Mouse (Mus musculus): ENCODE measurements around the gene D5Ertd579e. TPM values are rescaled to one million over a fixed set of nuclear protein-coding genes. Genes with fewer than 3 reads are reported as not detected.
A peak's percentile ranks its signal among the peaks of the same experiment; 100 is the strongest.

Gene D5Ertd579e
- total RNA-seq, 2 experiments from 2014 or later: 21.0 to 25.7 TPM

DNA sequence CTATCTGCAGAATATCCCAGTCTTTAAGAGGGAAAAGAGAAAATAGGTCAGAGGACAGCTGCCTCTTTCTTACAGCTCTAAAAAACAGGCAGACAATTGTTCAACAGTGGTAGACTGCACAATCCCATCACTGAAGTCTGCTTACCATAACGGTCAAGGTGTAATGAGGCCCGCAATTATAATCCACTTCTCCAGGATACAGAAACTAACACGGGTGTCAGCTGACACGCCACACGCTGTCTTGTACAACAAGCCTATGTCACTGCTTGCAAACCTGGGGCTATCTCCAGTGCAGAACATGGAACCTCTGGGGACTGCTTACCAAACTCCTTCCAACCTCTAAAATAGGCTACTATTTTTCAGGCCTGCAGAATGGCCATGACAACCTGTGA lies 74.8 kb downstream of the D5Ertd579e start:
- ATAC-seq (replicated peaks; ENCODE audit: low FRiP score, low TSS enrichment, poor library complexity, severe bottlenecking): 0 out of 2 replicates have a peak, but pooled peaks have one; percentile 24

DNA sequence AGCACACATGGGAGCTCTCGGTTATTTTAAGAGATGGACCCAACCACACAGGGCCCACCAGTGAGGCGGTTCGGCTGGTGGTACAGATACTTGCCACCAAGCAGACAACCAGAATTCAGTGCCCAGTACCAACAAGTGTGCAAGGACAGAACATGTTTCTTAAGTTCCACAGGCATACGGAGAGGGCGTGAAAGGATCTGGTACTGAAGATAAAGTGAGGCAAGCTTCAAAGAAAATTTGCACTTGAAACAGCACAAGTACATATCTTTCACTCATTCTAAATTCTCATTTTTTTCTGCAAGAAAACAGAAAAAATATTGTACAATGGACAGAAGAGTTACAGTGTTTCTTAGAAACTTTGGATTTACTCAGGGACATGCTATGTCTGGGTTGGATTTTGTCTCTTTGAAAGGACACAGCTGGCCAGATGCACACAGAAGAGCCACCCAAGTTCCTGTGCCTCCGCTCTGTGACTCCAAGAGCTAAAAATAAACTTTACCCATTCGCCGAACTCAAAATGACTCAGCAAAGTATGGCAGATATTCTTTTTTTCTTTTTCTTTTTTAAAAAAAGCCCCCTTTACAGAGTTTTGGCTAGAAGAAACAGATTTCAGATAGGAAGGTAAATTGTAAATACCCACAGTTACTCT lies 75.3 kb downstream of the D5Ertd579e start:
- peak; percentile 68 for ATAC-seq (replicated peaks; ENCODE audit: low FRiP score, low TSS enrichment, poor library complexity, severe bottlenecking)

DNA sequence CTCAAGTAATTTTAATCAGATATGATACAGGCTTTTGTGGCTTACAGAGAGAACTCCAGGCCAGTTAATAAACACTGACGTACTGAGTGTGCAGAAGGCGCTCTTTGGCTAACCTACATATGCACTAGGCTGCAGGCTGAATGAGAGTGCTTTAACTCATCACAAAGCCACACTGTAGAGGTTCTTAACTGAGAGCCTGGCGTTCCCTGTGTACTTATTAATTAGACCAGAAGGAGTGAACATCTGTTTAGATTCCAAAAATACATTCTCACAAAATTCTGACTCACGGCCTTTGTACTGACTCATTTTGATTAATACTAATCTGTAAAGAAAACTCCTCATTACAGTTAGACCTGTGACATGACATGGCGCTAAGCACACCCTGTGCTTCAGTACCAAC lies 76.9 kb downstream of the D5Ertd579e start:
- ATAC-seq (replicated peaks; ENCODE audit: low FRiP score, low TSS enrichment, poor library complexity, severe bottlenecking): peak; percentile 36; the same call in 1 of the 2 replicates

DNA sequence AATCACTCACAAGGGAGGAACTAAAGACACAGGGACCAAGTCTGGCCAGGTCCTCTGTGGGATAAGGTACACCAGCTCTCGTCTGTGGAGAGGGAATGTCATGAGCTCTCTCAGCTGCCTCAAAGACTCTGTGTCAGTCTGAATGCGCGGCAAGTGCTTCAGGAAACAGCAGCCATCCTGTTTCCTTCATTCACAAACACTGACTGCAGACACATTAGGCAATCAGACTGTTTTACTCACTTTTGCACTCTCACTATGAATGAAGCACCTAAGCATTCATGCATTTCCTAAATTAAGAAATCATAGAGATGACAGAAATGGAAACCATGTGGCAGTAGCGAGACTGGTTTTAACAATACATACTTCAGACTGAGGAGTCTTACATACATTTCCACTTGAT lies 77.5 kb downstream of the D5Ertd579e start:
- no peak for ATAC-seq (replicated peaks; ENCODE audit: low FRiP score, low TSS enrichment, poor library complexity, severe bottlenecking)

DNA sequence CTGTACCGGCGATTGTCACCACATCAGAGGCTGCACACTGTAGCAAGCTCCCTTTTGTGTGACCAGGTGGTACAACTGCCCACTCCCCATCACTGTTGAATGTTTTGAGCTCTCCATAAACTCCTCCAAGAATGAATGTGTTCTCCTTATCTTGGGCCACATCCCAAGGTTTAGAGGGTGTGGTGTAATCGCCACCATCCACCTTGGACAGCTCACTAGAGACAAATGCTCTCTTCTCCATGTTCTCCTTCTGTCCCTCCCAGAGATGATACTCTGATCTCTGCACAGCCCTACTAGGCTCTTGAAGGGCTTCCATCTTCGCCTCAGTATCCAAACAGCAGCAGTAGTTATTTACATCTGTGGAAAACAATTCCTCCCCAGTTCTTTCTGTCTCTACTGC lies 81.7 kb downstream of the D5Ertd579e start:
- ATAC-seq (replicated peaks; ENCODE audit: low FRiP score, low TSS enrichment, poor library complexity, severe bottlenecking): no peak

DNA sequence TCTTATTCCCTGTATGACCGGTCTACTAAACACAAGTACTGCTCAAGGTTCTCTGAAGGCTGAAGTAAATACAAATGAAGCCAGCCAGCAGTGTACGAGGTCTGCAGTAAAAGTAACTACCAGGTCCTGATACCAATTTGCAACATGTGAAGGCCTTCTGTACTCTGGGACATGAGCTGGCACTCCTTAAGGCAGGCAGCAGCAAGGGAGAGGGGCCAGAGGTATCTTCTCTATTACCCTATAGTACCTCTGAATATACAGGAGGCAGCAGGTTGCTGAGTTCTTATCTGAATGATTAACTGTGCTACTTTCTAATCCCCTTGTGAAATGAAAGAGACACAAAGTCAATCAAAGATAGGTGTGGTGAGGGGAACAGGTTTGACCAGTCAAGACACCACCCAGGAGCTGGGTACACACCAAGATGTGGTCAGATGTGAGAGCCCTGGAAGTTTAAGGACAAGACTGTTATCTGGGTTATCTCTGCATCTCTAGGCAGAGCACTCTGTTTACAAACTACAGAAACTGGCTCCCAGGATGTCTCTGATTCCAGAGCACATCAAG lies 86.8 kb downstream of the D5Ertd579e start:
- ATAC-seq (replicated peaks; ENCODE audit: low FRiP score, low TSS enrichment, poor library complexity, severe bottlenecking): no peak

DNA sequence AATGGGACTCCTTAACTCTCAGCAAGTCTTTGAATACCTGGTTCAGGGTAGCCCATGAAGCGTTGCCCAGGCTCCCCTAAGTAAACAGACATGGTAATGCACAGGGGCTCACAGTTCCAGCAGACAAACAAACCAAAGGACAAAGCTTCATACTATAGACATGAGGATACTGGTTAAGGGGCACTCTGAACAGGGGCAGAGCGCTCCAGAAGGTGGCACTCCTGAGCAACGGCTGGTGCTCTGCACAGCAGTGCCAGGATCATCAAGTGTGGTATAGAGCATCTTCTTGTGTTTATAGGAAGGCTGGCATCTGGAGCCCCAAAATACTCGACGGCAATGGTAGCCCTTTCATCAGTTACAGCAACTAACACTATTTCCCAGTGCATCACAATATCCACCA lies 92.8 kb downstream of the D5Ertd579e start:
- peak; percentile 77 for ATAC-seq (replicated peaks; ENCODE audit: low FRiP score, low TSS enrichment, poor library complexity, severe bottlenecking)

DNA sequence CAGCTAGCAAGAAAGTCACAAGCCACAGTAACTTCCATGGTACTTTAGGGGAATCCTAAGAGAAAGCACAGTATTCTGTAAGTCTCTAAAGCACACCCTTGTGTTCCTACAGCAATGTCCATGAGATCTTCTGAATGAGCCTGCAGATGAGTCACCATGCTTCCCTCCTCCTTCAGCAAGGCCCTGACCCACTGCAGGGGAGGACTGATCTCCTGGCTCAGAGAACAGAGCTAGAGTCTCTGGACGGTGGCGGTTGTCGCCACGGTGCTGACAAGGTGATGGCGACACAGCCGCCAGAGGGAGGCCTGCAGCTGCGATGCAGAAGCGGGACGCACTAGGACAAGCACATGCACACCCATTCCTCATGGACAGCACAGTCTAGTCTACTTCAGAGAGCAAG lies 93.8 kb downstream of the D5Ertd579e start:
- ATAC-seq (replicated peaks; ENCODE audit: low FRiP score, low TSS enrichment, poor library complexity, severe bottlenecking): no peak

DNA sequence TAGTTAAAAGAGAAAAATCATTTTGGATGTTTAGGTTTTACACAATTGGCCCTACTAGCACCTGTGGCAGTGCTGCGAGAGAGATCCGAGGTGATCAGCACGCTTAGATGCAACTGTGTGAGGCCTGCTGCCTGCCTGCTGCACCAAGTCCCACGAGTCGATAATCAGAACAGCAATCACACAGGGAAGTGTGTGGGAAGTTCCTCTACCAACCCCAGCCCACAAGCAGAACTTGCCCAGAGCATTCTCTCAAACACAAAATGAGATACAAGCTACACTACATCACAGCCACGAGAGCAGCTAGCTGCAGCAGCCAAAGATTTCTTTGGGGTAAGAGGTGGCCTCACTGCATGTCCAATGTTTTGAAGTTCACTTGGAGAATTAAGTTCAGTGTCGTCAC lies 94.3 kb downstream of the D5Ertd579e start:
- no peak for ATAC-seq (replicated peaks; ENCODE audit: low FRiP score, low TSS enrichment, poor library complexity, severe bottlenecking)

DNA sequence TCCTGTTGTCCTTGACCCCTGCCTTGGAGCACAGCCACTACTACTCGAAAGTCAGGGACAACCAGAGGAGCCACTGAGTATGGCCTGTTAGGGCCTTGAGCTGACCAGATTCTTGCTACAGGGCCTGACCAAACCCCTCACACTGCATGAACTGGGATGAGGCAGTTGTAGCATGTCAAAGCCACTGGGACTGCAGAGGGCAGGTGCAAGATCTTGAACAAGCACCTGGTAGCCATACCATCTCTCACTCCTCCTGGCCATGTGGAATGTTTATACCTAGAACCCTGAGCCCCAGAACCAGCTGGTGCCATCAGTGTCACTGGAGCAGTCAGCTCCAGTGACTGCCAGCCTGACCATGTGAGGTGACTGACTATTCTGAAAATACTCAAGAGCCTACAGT lies 96.9 kb downstream of the D5Ertd579e start:
- ATAC-seq (replicated peaks; ENCODE audit: low FRiP score, low TSS enrichment, poor library complexity, severe bottlenecking): no peak

DNA sequence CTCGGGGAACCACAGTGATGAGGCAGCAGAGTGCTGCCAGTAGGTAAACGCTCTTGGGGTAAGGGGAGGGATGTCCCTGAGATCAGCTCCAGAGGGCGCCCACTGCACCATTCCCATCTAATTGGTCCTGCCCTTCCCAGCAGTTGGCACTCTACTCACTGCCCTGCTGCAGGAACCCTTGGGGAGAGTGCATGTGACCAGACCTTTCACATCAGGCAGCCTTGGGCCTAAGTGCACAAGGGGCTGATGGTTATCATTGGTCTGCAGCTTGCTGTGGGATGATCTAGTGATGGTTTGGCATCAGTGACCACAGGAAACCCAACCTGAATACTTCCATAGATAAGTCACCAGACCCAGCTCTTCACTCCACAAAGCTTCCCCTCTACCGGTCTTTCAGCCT lies 98.2 kb downstream of the D5Ertd579e start:
- peak; percentile 71 for ATAC-seq (replicated peaks; ENCODE audit: low FRiP score, low TSS enrichment, poor library complexity, severe bottlenecking)

DNA sequence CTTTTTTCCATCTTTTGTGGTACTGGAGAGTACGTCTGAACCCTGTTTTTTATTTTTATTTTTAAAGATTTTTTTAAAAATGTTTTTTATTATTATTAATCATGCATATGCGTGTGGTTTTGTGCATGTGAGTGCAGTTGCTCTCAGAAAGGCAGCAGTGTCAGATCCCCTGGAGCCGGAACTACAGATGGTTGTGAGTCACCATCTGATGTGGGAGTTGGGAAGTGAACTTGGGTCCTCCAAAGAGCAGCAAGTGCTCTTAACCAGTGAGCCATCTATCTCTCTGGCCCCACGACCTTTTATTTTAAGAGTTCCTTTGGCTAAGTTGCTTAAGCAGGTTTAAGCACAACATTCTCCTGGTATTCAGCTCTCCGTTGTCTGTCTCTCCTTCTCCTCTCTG lies 99.6 kb downstream of the D5Ertd579e start:
- ATAC-seq (replicated peaks; ENCODE audit: low FRiP score, low TSS enrichment, poor library complexity, severe bottlenecking): no peak

DNA sequence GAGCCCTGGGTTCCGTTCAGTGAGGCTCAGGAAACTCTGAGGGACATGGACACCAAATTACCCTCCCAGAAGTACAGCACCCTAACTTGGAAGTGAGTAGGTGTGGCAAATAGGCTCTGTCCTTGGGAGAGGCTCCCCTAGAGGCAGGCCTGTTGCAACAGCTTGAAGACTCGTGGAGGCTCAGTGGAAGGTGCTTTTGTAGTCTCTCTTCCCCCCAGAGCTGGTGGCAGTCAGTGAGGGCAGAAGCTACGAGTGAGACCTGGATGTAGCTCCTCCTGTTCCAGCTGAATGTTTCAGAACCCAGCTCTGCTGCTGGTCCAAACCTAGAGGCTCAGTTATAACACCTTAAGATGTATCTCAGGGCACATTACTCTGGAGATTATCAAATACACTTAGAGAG lies 100.7 kb downstream of the D5Ertd579e start:
- 0 out of 2 replicates have a peak, but pooled peaks have one; percentile 39 for ATAC-seq (replicated peaks; ENCODE audit: low FRiP score, low TSS enrichment, poor library complexity, severe bottlenecking)

DNA sequence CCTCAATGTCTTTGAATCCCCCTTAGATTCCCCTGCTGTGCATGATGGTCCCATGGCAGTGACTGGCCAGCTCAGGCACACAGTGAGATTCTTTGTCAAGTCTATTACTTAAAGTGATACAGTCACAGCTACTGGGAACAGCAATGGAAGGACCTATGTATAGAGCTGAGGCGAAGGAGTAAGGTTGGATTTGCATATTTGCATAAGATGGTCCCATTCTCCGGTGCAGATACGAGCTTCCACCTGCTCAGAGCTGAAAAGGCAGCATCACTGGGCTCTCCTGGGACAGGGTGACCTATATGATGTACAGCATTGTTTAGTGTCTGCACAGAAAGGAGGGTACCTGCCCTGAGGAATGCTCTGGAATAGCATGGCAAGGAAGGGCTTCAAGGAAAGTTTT lies 101.5 kb downstream of the D5Ertd579e start:
- no peak for ATAC-seq (replicated peaks; ENCODE audit: low FRiP score, low TSS enrichment, poor library complexity, severe bottlenecking)

DNA sequence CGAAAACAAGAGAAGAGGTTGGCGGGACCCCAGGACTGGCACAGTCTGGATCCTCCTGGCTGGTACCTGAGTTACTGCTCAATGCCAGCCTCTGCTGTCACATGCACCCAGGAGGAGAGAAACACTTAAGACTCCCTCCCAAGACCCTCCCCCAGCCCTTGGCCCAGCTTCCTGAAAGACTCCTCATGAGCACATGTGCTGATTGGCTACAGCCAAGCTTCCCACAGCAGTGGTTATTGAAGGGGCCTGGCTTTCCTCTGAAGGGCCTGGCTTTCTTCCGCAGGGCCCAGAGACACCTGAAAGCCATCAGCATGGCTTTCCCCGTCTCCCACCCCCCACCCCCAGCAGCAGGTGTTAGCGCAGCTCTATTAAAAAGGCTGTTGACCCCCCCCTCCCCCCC lies 102.6 kb downstream of the D5Ertd579e start, which contains the start of gene Tbc1d14:
Gene Tbc1d14 (minus strand): TSS at position 101 of the 400 bp plus-strand sequence.
- ATAC-seq (replicated peaks; ENCODE audit: low FRiP score, low TSS enrichment, poor library complexity, severe bottlenecking): no peak

DNA sequence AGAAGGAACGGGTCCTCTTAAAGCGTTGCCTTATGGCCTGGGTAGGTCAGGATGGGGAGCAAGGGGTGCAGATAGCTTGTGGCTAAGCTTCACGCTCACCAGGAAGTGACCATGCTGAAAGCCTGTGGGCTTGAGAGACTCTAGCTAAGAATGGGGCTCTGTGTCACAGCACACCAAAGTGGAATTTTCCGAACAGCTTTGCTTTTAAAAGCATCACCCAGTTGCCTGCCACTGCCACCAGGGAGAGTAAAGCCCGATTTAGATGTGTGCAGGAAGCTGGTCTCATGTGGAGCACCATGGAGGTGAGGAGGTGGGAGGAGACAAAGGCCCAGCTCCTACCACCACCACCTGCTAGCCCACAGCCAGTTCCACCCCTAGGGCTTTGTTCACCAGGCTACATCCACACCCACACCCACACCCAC lies 105.3 kb downstream of the D5Ertd579e start:
- no peak for ATAC-seq (replicated peaks; ENCODE audit: low FRiP score, low TSS enrichment, poor library complexity, severe bottlenecking)

DNA sequence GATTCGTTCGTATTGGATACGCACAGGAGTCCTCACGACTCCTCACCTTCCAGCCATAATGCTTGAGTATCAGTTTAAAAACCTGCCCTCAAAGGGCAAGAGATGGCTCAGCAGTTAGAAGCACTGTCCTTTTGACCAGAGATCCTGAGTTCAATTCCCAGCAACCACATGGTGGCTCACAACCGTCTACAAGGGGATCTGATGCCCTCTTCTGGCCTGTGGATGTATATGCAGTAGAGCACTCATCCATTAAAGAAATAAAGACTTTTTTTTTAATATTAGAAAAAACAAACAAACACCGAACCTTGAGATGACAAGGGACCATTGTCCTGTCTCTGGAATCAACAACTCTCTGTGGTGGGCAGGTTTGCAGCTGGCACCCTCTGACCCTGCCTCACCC lies 111.5 kb downstream of the D5Ertd579e start:
- ATAC-seq (replicated peaks; ENCODE audit: low FRiP score, low TSS enrichment, poor library complexity, severe bottlenecking): no peak

DNA sequence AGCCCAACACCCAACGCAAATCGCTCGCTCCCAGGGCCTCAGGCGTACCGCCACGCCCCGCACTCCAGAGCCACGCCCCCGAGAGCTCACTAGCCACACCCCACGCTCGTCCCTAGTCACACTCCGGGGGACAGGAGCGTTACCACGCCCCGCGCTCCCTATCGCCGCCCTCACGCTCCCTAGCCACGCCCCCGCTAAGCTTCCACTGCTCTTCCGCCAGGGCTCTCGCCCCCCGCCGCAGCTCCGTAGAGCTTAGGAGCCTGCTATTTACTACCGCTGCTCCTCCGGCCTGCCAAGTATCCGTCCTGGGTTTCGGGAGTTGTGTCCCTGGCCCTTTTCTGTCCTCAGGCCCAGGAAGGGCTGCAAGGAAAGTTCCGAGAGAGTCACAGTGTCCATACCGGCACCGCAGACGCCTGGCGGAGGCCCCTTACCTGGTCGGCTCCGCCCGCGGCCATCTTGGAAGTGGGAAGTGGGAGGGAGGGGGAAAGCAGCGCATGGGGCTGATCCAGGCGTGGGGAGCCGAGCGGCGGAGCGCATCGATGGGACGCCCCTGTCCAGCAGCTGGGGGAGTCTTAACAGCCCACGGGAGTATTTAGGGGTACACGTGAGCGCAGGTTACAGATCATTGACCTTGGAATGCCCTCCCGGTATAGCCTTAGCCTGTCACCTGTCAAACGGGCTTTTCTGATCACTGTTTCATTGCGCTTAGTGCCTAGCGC lies 113.7 kb downstream of the D5Ertd579e start:
- ATAC-seq (replicated peaks; ENCODE audit: low FRiP score, low TSS enrichment, poor library complexity, severe bottlenecking): peak; percentile 95

DNA sequence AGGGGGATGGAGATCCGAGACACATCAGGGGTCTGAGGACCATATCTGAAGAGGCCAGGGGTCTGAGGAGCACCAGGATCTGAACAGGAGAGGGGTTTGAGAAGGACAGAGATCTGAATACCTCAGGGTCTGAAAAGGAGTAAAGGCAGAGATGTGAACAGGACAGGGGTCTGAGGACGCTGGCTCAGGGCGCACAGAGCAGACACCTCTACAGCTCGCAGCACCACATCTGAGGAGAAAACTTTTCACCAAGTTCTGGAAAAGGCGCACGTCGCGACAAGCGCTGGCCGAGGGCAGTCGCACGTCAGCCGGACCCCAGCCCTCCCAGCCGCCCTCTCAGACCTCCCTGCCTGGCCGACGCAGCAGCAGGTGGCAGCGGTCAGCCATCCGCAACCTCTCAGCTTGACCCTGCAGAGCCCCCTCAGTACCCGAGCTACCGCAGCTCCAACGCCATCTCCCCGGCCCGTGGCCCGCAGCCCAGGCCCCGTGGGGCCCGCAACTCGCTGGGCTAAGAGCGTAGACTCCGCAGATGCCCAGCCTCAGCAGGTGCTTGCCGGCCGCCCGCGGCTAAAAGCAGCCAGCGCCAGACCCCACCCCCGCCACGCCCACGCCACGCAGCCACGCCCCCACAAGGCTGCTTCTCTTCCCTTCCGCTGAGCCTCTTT lies 114.4 kb downstream of the D5Ertd579e start:
- no peak for ATAC-seq (replicated peaks; ENCODE audit: low FRiP score, low TSS enrichment, poor library complexity, severe bottlenecking)

DNA sequence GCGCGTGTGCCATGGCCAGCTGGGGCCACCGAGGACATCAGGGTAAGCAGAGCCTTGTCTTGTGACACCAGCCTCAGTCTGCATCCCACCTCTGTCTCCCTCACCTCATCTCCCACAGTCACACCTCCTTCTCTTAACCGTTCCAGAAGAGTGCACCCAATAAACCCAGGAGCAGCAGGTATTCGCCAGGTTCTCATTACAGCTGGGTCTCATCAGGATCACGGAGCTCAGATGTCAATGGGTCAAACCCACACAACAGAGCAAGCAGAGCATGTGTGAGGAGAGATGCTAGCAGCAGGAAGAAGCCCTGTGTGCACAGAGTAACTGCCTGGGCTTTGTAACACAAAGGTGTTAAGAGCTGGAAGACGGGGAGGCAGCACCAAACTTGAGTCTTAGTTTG lies 115.9 kb downstream of the D5Ertd579e start:
- no peak for ATAC-seq (replicated peaks; ENCODE audit: low FRiP score, low TSS enrichment, poor library complexity, severe bottlenecking)

Data from megakaryocyte-erythroid progenitor cell, adult 5-6 weeks (primary cell).